25 mouse cellular contexts compared by ENCODE assay signal in genomic region chr3:132006912-132007311, GRCm38 (mm10).
DNase-seq lines count a peak whose midpoint lies in the region; ATAC-seq and TF ChIP-seq lines count a peak whose summit lies in the region.
"Had no signal": no experiment of that assay in that cellular context is flagged by ENCODE, and none has a peak within 500 bp of the region (broad histone marks: within the 10 kb centered on the region; RNA-seq: fewer than 3 reads in every experiment).

No protein-coding gene starts in this region.

- no peak overlapping the region for H3K4me3 ChIP-seq in midbrain, embryonic 11.5 days (ENCODE audit: low read depth, low read length)
- H3K4me3 ChIP-seq in midbrain, embryonic 16.5 days (ENCODE audit: low read depth, low read length), result no peak overlapping the region
- H3K4me3 ChIP-seq in forebrain, embryonic 14.5 days (ENCODE audit: low read depth, low read length), result no peak overlapping the region
- no peak overlapping the region for H3K4me3 ChIP-seq in forebrain, postnatal 0 days (ENCODE audit: low read depth, low read length)
- H3K4me3 ChIP-seq in intestine, embryonic 15.5 days (replicated peaks), result no peak overlapping the region
- H3K4me3 ChIP-seq: embryonic facial prominence, embryonic 12.5 days; embryonic facial prominence, embryonic 15.5 days; gastrocnemius, adult 2 months; hindbrain, embryonic 10.5 days; hindbrain, embryonic 13.5 days had no signal

- no peaks in the 10 kb centered on the region for H3K36me3 ChIP-seq in midbrain, embryonic 11.5 days (ENCODE audit: control insufficient read depth, insufficient read depth, low read length)
- no peaks in the 10 kb centered on the region for H3K36me3 ChIP-seq in midbrain, embryonic 16.5 days (ENCODE audit: control insufficient read depth, insufficient read depth, low read length)
- no peaks in the 10 kb centered on the region for H3K36me3 ChIP-seq in forebrain, embryonic 14.5 days (ENCODE audit: control insufficient read depth, insufficient read depth, low read length)
- H3K36me3 ChIP-seq in forebrain, postnatal 0 days (ENCODE audit: insufficient read depth), result no peaks in the 10 kb centered on the region
- H3K36me3 ChIP-seq in intestine, embryonic 15.5 days, result no peaks in the 10 kb centered on the region
- H3K36me3 ChIP-seq: embryonic facial prominence, embryonic 12.5 days; embryonic facial prominence, embryonic 15.5 days; hindbrain, embryonic 10.5 days; hindbrain, embryonic 13.5 days had no signal

- TF ChIP-seq CTCF in forebrain, postnatal 0 days (IDR thresholded peaks at IDR 0.05; ENCODE audit: low read depth), result no peak

- H3K4me2 ChIP-seq in midbrain, embryonic 11.5 days, result no peak overlapping the region
- H3K4me2 ChIP-seq in midbrain, embryonic 16.5 days (ENCODE audit: low read length), result no peak overlapping the region
- no peak overlapping the region for H3K4me2 ChIP-seq in forebrain, embryonic 14.5 days (ENCODE audit: low read length)
- H3K4me2 ChIP-seq in forebrain, postnatal 0 days (ENCODE audit: low read depth), result no peak overlapping the region
- H3K4me2 ChIP-seq in intestine, embryonic 15.5 days (replicated peaks), result no peak overlapping the region
- H3K4me2 ChIP-seq: embryonic facial prominence, embryonic 12.5 days; embryonic facial prominence, embryonic 15.5 days; heart, embryonic 11.5 days; hindbrain, embryonic 13.5 days had no signal

- no peaks in the 10 kb centered on the region for H3K9me3 ChIP-seq in midbrain, embryonic 11.5 days (ENCODE audit: control insufficient read depth, low read length)
- no peaks in the 10 kb centered on the region for H3K9me3 ChIP-seq in midbrain, embryonic 16.5 days (replicated peaks; ENCODE audit: control insufficient read depth, low read length, poor library complexity, severe bottlenecking)
- no peaks in the 10 kb centered on the region for H3K9me3 ChIP-seq in forebrain, embryonic 14.5 days (replicated peaks; ENCODE audit: control insufficient read depth, low read length)
- no peaks in the 10 kb centered on the region for H3K9me3 ChIP-seq in forebrain, postnatal 0 days (ENCODE audit: low read length)
- no peaks in the 10 kb centered on the region for H3K9me3 ChIP-seq in intestine, embryonic 15.5 days
- H3K9me3 ChIP-seq: embryonic facial prominence, embryonic 12.5 days; embryonic facial prominence, embryonic 15.5 days; hindbrain, embryonic 10.5 days; hindbrain, embryonic 13.5 days had no signal

- no peak overlapping the region for H3K9ac ChIP-seq in midbrain, embryonic 11.5 days (ENCODE audit: low read length)
- no peak overlapping the region for H3K9ac ChIP-seq in midbrain, embryonic 16.5 days (ENCODE audit: low read depth, low read length)
- no peak overlapping the region for H3K9ac ChIP-seq in forebrain, embryonic 14.5 days (ENCODE audit: low read length)
- no peak overlapping the region for H3K9ac ChIP-seq in forebrain, postnatal 0 days
- no peak overlapping the region for H3K9ac ChIP-seq in intestine, embryonic 15.5 days
- H3K9ac ChIP-seq: embryonic facial prominence, embryonic 12.5 days; embryonic facial prominence, embryonic 15.5 days; hindbrain, embryonic 13.5 days had no signal

- peak; percentile 60 for DNase-seq in midbrain, embryonic 11.5 days (ENCODE audit: low spot score, missing footprints)
- DNase-seq in ZHBTc4 (ENCODE audit: low read depth, low spot score), result peak; percentile 4
- DNase-seq in forebrain, embryonic 14.5 days (ENCODE audit: low spot score), result no peak
- DNase-seq in forebrain, postnatal 0 days, result no peak
- DNase-seq in right cerebral cortex, postnatal 25 days, result no peak
- DNase-seq: adrenal gland, postnatal 10 days; cerebellum, adult 11 months; cerebellum, adult 2 months; cerebellum, adult 9-11 months; cerebellum, postnatal 25 days; gastrocnemius, adult 2 months; gastrocnemius, postnatal 14 days; heart, adult 11 months; heart, postnatal 36 days; kidney, adult 18-20 months had no signal

- no peak overlapping the region for H3K27ac ChIP-seq in midbrain, embryonic 11.5 days (ENCODE audit: low read depth, low read length)
- H3K27ac ChIP-seq in midbrain, embryonic 16.5 days (ENCODE audit: low read length), result no peak overlapping the region
- H3K27ac ChIP-seq in forebrain, embryonic 14.5 days (ENCODE audit: low read depth, low read length), result no peak overlapping the region
- H3K27ac ChIP-seq in forebrain, postnatal 0 days (ENCODE audit: low read depth, low read length), result no peak overlapping the region
- H3K27ac ChIP-seq in intestine, embryonic 15.5 days, result no peak overlapping the region
- H3K27ac ChIP-seq: embryonic facial prominence, embryonic 12.5 days; embryonic facial prominence, embryonic 15.5 days; gastrocnemius, adult 2 months; hindbrain, embryonic 13.5 days had no signal

- 85% methylated on average over 11 of the region's 11 CpGs for WGBS in midbrain, embryonic 11.5 days
- 71% methylated on average over 11 of the region's 11 CpGs for WGBS in midbrain, embryonic 16.5 days
- WGBS in forebrain, embryonic 14.5 days, result 58% methylated on average over 11 of the region's 11 CpGs
- 54% methylated on average over 11 of the region's 11 CpGs for WGBS in forebrain, postnatal 0 days
- 62% methylated on average over 11 of the region's 11 CpGs for WGBS in intestine, embryonic 15.5 days

- H3K27me3 ChIP-seq in midbrain, embryonic 11.5 days (ENCODE audit: control insufficient read depth, insufficient read depth, low read length), result no peaks in the 10 kb centered on the region
- no peaks in the 10 kb centered on the region for H3K27me3 ChIP-seq in midbrain, embryonic 16.5 days (ENCODE audit: control insufficient read depth, insufficient read depth, low read depth, low read length)
- H3K27me3 ChIP-seq in forebrain, embryonic 14.5 days (replicated peaks; ENCODE audit: control insufficient read depth, insufficient read depth, low read length), result no peaks in the 10 kb centered on the region
- H3K27me3 ChIP-seq in forebrain, postnatal 0 days (ENCODE audit: insufficient read depth, low read length), result no peaks in the 10 kb centered on the region
- no peaks in the 10 kb centered on the region for H3K27me3 ChIP-seq in intestine, embryonic 15.5 days (replicated peaks)
- H3K27me3 ChIP-seq: embryonic facial prominence, embryonic 12.5 days; embryonic facial prominence, embryonic 15.5 days; hindbrain, embryonic 13.5 days had no signal

- no peaks in the 10 kb centered on the region for H3K4me1 ChIP-seq in midbrain, embryonic 11.5 days (ENCODE audit: control insufficient read depth, insufficient read depth, low read length)
- no peaks in the 10 kb centered on the region; the same call in 1 of the 2 replicates for H3K4me1 ChIP-seq in midbrain, embryonic 16.5 days (ENCODE audit: control insufficient read depth, insufficient read depth, low read length)
- H3K4me1 ChIP-seq in forebrain, embryonic 14.5 days (ENCODE audit: control insufficient read depth, insufficient read depth, low read length), result peaks cover 3% of the 10 kb centered on the region
- no peaks in the 10 kb centered on the region for H3K4me1 ChIP-seq in forebrain, postnatal 0 days (ENCODE audit: insufficient read depth)
- H3K4me1 ChIP-seq in intestine, embryonic 15.5 days (replicated peaks), result no peaks in the 10 kb centered on the region
- H3K4me1 ChIP-seq: embryonic facial prominence, embryonic 12.5 days; embryonic facial prominence, embryonic 15.5 days; hindbrain, embryonic 13.5 days had no signal

- ATAC-seq in midbrain, embryonic 11.5 days (ENCODE audit: low FRiP score), result no peak
- ATAC-seq in midbrain, embryonic 16.5 days, result no peak
- ATAC-seq in forebrain, embryonic 14.5 days, result peak; percentile 48; the same call in 1 of the 2 replicates
- ATAC-seq in forebrain, postnatal 0 days, result 0 out of 2 replicates have a peak, but pooled peaks have one; percentile 20
- no peak for ATAC-seq in intestine, embryonic 15.5 days
- ATAC-seq: CD4-positive, CD25-positive, alpha-beta regulatory T cell, adult 4 months; hindbrain, embryonic 16.5 days; intestine, embryonic 16.5 days had no signal

Comparison
In these comparisons a context has a peak if more than half of its experiments do, and no peak if none do; other contexts are left out.
1. ATAC-seq: peak in forebrain, embryonic 14.5 days (single experiment) and forebrain, postnatal 0 days (single experiment); none in midbrain, embryonic 11.5 days (single experiment), midbrain, embryonic 16.5 days (single experiment) and intestine, embryonic 15.5 days (single experiment).
2. DNase-seq: peak in midbrain, embryonic 11.5 days (single experiment) and ZHBTc4 (single experiment); none in forebrain, embryonic 14.5 days (single experiment), forebrain, postnatal 0 days (single experiment) and right cerebral cortex, postnatal 25 days (single experiment).